Mouse (Mus musculus) midbrain, embryonic 14.5 days (tissue): Measurements from ENCODE around the gene Bcl3. TPM values are rescaled to one million over a fixed set of nuclear protein-coding genes. Genes with fewer than 3 reads are reported as not detected.

Experiments used
- ATAC-seq: fragments of 200-750 bp; cut with Nextera tagmentation; 2 replicates; pipeline ENCODE4 v1.8.0; 2017; ENCODE audit warnings: moderate number of reproducible peaks, moderate library complexity; ENCODE audit not compliant: low FRiP score, low TSS enrichment
- DNase-seq: peaks from one replicate; pipeline ENCODE4 v3.0.0-alpha.2; 2015
- H3K27ac ChIP-seq: fragments of 300-500 bp; sonication (generic); replicated peaks from 2 replicates; pipeline ENCODE4 v1.5.1; 2014; ENCODE audit warnings: mild to moderate bottlenecking, low read depth, low read length, moderate library complexity
- H3K27me3 ChIP-seq: fragments of 300-500 bp; sonication (generic); 2 replicates; pipeline ENCODE4 v1.6.1; 2014; ENCODE audit warnings: low read length, control low read depth, mixed read lengths; ENCODE audit not compliant: control insufficient read depth, insufficient read depth
- H3K36me3 ChIP-seq: fragments of 300-500 bp; sonication (generic); 2 replicates; pipeline ENCODE4 v1.6.1; 2014; ENCODE audit warnings: low read length, control low read depth; ENCODE audit not compliant: control insufficient read depth, insufficient read depth
- H3K4me1 ChIP-seq: fragments of 300-500 bp; sonication (generic); 2 replicates; pipeline ENCODE4 v1.6.1; 2014; ENCODE audit warnings: mild to moderate bottlenecking, antibody characterized with exemption, low read length, control low read depth; ENCODE audit not compliant: control insufficient read depth, insufficient read depth
- H3K4me2 ChIP-seq: fragments of 300-500 bp; sonication (generic); 2 replicates; pipeline ENCODE4 v1.6.1; 2014; ENCODE audit warnings: mild to moderate bottlenecking, low read length, moderate library complexity
- H3K4me3 ChIP-seq: fragments of 300-500 bp; sonication (generic); replicated peaks from 2 replicates; pipeline ENCODE4 v1.5.1; 2014; ENCODE audit warnings: low read depth, low read length
- H3K9ac ChIP-seq: fragments of 300-500 bp; sonication (generic); replicated peaks from 2 replicates; pipeline ENCODE4 v1.6.1; 2014; ENCODE audit warnings: mild to moderate bottlenecking, low read length, moderate library complexity
- H3K9me3 ChIP-seq: fragments of 300-500 bp; sonication (generic); 2 replicates; pipeline ENCODE4 v1.6.1; 2016; ENCODE audit warnings: low read length, control low read depth, mixed read lengths; ENCODE audit not compliant: control insufficient read depth
- WGBS: fragments of 180-500 bp; shearing (Covaris S2); extraction: QIAGEN DNeasy Blood & Tissue Kit; methylation state at CpG from one replicate; pipeline ENCODE4 v1.1.7; 2014; 5-methylcytosine and 5-hydroxymethylcytosine counted together
- polyA plus RNA-seq: library from polyadenylated mRNA; unstranded; fragments of >200 nt; fragmentation: Nextera tagmentation; extraction: Ambion mirVana; gene quantifications from 2 replicates; pipeline ENCODE4 v1.2.1, GENCODE M21; 2014

Gene Bcl3
- polyA plus RNA-seq, 1 experiment from 2014 or later = 1.2 TPM

- no peak for DNase-seq
Measured at GRCm38 (mm10) chr7:19770984-19771391, 51.6 kb downstream of the Bcl3 start, which contains the start of gene Bcam. Gene Bcam, minus strand, starts transcription at chr7:19771016.

GRCm38 (mm10) chr7:19770375-19770754, 52.2 kb downstream of the Bcl3 start:
- Histone ChIP-seq H3K9me3 (no peaks in the 10 kb centered on the region), H3K4me1 (peaks cover 14% of the 10 kb centered on the region), H3K27me3 (peaks cover 34% of the 10 kb centered on the region; the same call in 1 of the 2 replicates), H3K4me3 (peak overlapping the region; percentile 36), H3K9ac (peak overlapping the region; percentile 44), H3K4me2 (peak overlapping the region; percentile 61), H3K27ac (no peak overlapping the region), H3K36me3 (no peaks in the 10 kb centered on the region)
- peak; percentile 65 for ATAC-seq
- under 1% methylated on average over 27 of the region's 28 CpGs for WGBS
- peak; percentile 84 for DNase-seq

More at GRCm38 (mm10) chr7:19770984-19771391, 51.6 kb downstream of the Bcl3 start, which contains the start of gene Bcam:
- Histone ChIP-seq H3K4me2 (peak within 1 kb of the TSS; percentile 61), H3K27me3 (peaks cover 34% of the 10 kb centered on the region; the same call in 1 of the 2 replicates), H3K27ac (no peak within 1 kb of the TSS), H3K4me3 (peak within 1 kb of the TSS; percentile 36), H3K4me1 (peaks cover 14% of the 10 kb centered on the region), H3K36me3 (no peaks in the 10 kb centered on the region), H3K9me3 (no peaks in the 10 kb centered on the region), H3K9ac (peak within 1 kb of the TSS; percentile 44)
- WGBS = 1% methylated on average over 9 of the region's 9 CpGs
- peak; percentile 18; the same call in 1 of the 2 replicates for ATAC-seq

- Histone ChIP-seq H3K9ac (peak overlapping the region; percentile 44), H3K36me3 (no peaks in the 10 kb centered on the region), H3K27ac (no peak overlapping the region), H3K4me2 (peak overlapping the region; percentile 61), H3K4me3 (peak overlapping the region; percentile 36), H3K27me3 (peaks cover 34% of the 10 kb centered on the region; the same call in 1 of the 2 replicates), H3K9me3 (no peaks in the 10 kb centered on the region), H3K4me1 (peaks cover 14% of the 10 kb centered on the region)
- 8% methylated on average over 16 of the region's 16 CpGs for WGBS
- no peak for DNase-seq
- ATAC-seq = peak; percentile 11; the same call in 1 of the 2 replicates
Measured at GRCm38 (mm10) chr7:19769434-19770374, 52.9 kb downstream of the Bcl3 start.

GRCm38 (mm10) chr7:19769001-19769400, 53.6 kb downstream of the Bcl3 start:
- H3K4me2 ChIP-seq = no peak overlapping the region
- peaks cover 14% of the 10 kb centered on the region for H3K4me1 ChIP-seq
- WGBS = 32% methylated on average over 4 of the region's 4 CpGs
- H3K36me3 ChIP-seq = no peaks in the 10 kb centered on the region
- no peaks in the 10 kb centered on the region; the same call in 1 of the 2 replicates for H3K9me3 ChIP-seq
- no peak overlapping the region for H3K27ac ChIP-seq
- H3K27me3 ChIP-seq = peaks cover 34% of the 10 kb centered on the region; the same call in 1 of the 2 replicates
- no peak overlapping the region for H3K9ac ChIP-seq
- ATAC-seq = no peak
- no peak for DNase-seq
- H3K4me3 ChIP-seq = no peak overlapping the region

- ATAC-seq = no peak
- H3K27ac ChIP-seq = no peak overlapping the region
Measured at GRCm38 (mm10) chr7:19768251-19768650, 54.3 kb downstream of the Bcl3 start.

GRCm38 (mm10) chr7:19764581-19764980, 58.0 kb downstream of the Bcl3 start:
- no peak overlapping the region for H3K27ac ChIP-seq
- peaks cover 1% of the 10 kb centered on the region; the same call in 1 of the 2 replicates for H3K4me1 ChIP-seq
- H3K36me3 ChIP-seq = no peaks in the 10 kb centered on the region
- DNase-seq (no peak), ATAC-seq (no peak)
- WGBS = 90% methylated on average over 8 of the region's 9 CpGs
- H3K4me2 ChIP-seq = no peak overlapping the region
- no peak overlapping the region for H3K9ac ChIP-seq
- H3K27me3 ChIP-seq = peaks cover 10% of the 10 kb centered on the region; the same call in 1 of the 2 replicates
- H3K9me3 ChIP-seq = no peaks in the 10 kb centered on the region; the same call in 1 of the 2 replicates
- H3K4me3 ChIP-seq = no peak overlapping the region

More at GRCm38 (mm10) chr7:19768251-19768650, 54.3 kb downstream of the Bcl3 start:
- Histone ChIP-seq H3K9me3 (no peaks in the 10 kb centered on the region; the same call in 1 of the 2 replicates), H3K4me2 (no peak overlapping the region), H3K9ac (no peak overlapping the region), H3K36me3 (no peaks in the 10 kb centered on the region), H3K4me1 (peaks cover 14% of the 10 kb centered on the region), H3K4me3 (no peak overlapping the region), H3K27me3 (peaks cover 34% of the 10 kb centered on the region; the same call in 1 of the 2 replicates)
- no peak for DNase-seq
- 59% methylated on average over 14 of the region's 14 CpGs for WGBS

- no peak for DNase-seq
- Histone ChIP-seq H3K4me3 (no peak overlapping the region), H3K4me1 (no peaks in the 10 kb centered on the region), H3K27me3 (peaks cover 4% of the 10 kb centered on the region; the same call in 1 of the 2 replicates), H3K4me2 (no peak overlapping the region), H3K27ac (no peak overlapping the region), H3K9ac (no peak overlapping the region), H3K9me3 (no peaks in the 10 kb centered on the region; the same call in 1 of the 2 replicates), H3K36me3 (no peaks in the 10 kb centered on the region)
- ATAC-seq = no peak
- WGBS = 88% methylated on average over 13 of the region's 13 CpGs
Measured at GRCm38 (mm10) chr7:19763829-19764477, 58.6 kb downstream of the Bcl3 start.

GRCm38 (mm10) chr7:19762283-19762682, 60.3 kb downstream of the Bcl3 start:
- H3K9me3 ChIP-seq = no peaks in the 10 kb centered on the region; the same call in 1 of the 2 replicates
- H3K9ac ChIP-seq = no peak overlapping the region
- no peaks in the 10 kb centered on the region for H3K36me3 ChIP-seq
- H3K4me3 ChIP-seq = no peak overlapping the region
- H3K4me1 ChIP-seq = no peaks in the 10 kb centered on the region
- H3K4me2 ChIP-seq = no peak overlapping the region
- 86% methylated on average over 11 of the region's 11 CpGs for WGBS
- H3K27ac ChIP-seq = no peak overlapping the region
- H3K27me3 ChIP-seq = no peaks in the 10 kb centered on the region
- no peak for ATAC-seq
- DNase-seq = no peak
